Mouse (Mus musculus): ENCODE measurements around the gene Trip10. TPM values are rescaled to one million over a fixed set of nuclear protein-coding genes. Genes with fewer than 3 reads are reported as not detected.

Gene Trip10
- polyA plus RNA-seq, 1 experiment from 2014 or later = 47.8 TPM

GRCm38 (mm10) chr17:57247393-57248200 lies 1.7 kb upstream of the Trip10 start:
- peak overlapping the region; percentile 95 for H3K27ac ChIP-seq (ENCODE audit: low read length)
- peaks cover 10% of the 10 kb centered on the region for H3K36me3 ChIP-seq (ENCODE audit: control insufficient read depth, insufficient read depth)
- no peaks in the 10 kb centered on the region for H3K27me3 ChIP-seq (ENCODE audit: control insufficient read depth, insufficient read depth, low read length)
- peak overlapping the region; percentile 82 for H3K4me2 ChIP-seq (ENCODE audit: low read depth, low read length)
- WGBS = under 1% methylated on average over 46 of the region's 46 CpGs
- peak overlapping the region; percentile 87 for H3K9ac ChIP-seq (ENCODE audit: low read length)
- peaks cover 20% of the 10 kb centered on the region for H3K4me1 ChIP-seq (ENCODE audit: control insufficient read depth, insufficient read depth, low read length)
- peak; percentile 88 for ATAC-seq (replicated peaks; ENCODE audit: extremely low read depth, insufficient read depth, low FRiP score)
- peak overlapping the region; percentile 86 for H3K4me3 ChIP-seq (ENCODE audit: low read length)
- H3K9me3 ChIP-seq (replicated peaks; ENCODE audit: control insufficient read depth, low read length) = no peaks in the 10 kb centered on the region

GRCm38 (mm10) chr17:57248201-57248699 lies 1.0 kb upstream of the Trip10 start, which contains the start of gene Gpr108:
Gpr108 (minus strand) TSS chr17:57248446.
- peak; percentile 55 for ATAC-seq (replicated peaks; ENCODE audit: extremely low read depth, insufficient read depth, low FRiP score)
- WGBS = under 1% methylated on average over 12 of the region's 12 CpGs
- peak within 1 kb of the TSS; percentile 82 for H3K4me2 ChIP-seq (ENCODE audit: low read depth, low read length)
- H3K4me1 ChIP-seq (ENCODE audit: control insufficient read depth, insufficient read depth, low read length) = peaks cover 20% of the 10 kb centered on the region
- no peaks in the 10 kb centered on the region for H3K9me3 ChIP-seq (replicated peaks; ENCODE audit: control insufficient read depth, low read length)
- peak within 1 kb of the TSS; percentile 87 for H3K9ac ChIP-seq (ENCODE audit: low read length)
- peaks cover 6% of the 10 kb centered on the region; the same call in 1 of the 2 replicates for H3K36me3 ChIP-seq (ENCODE audit: control insufficient read depth, insufficient read depth)
- H3K27ac ChIP-seq (ENCODE audit: low read length) = peak within 1 kb of the TSS; percentile 95
- H3K27me3 ChIP-seq (ENCODE audit: control insufficient read depth, insufficient read depth, low read length) = no peaks in the 10 kb centered on the region
- peak within 1 kb of the TSS; percentile 86 for H3K4me3 ChIP-seq (ENCODE audit: low read length)

GRCm38 (mm10) chr17:57248771-57249170 lies 484 bp upstream of the Trip10 start:
- peak overlapping the region; percentile 82 for H3K4me3 ChIP-seq (ENCODE audit: low read length)
- H3K27me3 ChIP-seq (ENCODE audit: control insufficient read depth, insufficient read depth, low read length) = no peaks in the 10 kb centered on the region
- peak overlapping the region; percentile 71 for H3K4me2 ChIP-seq (ENCODE audit: low read depth, low read length)
- H3K27ac ChIP-seq (ENCODE audit: low read length) = peak overlapping the region; percentile 95
- H3K9ac ChIP-seq (ENCODE audit: low read length) = peak overlapping the region; percentile 78
- ATAC-seq (replicated peaks; ENCODE audit: extremely low read depth, insufficient read depth, low FRiP score) = no peak
- peaks cover 5% of the 10 kb centered on the region; the same call in 1 of the 2 replicates for H3K36me3 ChIP-seq (ENCODE audit: control insufficient read depth, insufficient read depth)
- no peaks in the 10 kb centered on the region for H3K9me3 ChIP-seq (replicated peaks; ENCODE audit: control insufficient read depth, low read length)
- H3K4me1 ChIP-seq (ENCODE audit: control insufficient read depth, insufficient read depth, low read length) = peaks cover 20% of the 10 kb centered on the region
- 8% methylated on average over 13 of the region's 13 CpGs for WGBS

GRCm38 (mm10) chr17:57250461-57251160 lies 1.4 kb downstream of the Trip10 start:
- Histone ChIP-seq H3K4me2 (ENCODE audit: low read depth, low read length) (peak overlapping the region; percentile 71), H3K27ac (ENCODE audit: low read length) (peak overlapping the region; percentile 17), H3K9ac (ENCODE audit: low read length) (peak overlapping the region; percentile 88), H3K36me3 (ENCODE audit: control insufficient read depth, insufficient read depth) (peaks cover 16% of the 10 kb centered on the region), H3K9me3 (replicated peaks; ENCODE audit: control insufficient read depth, low read length) (no peaks in the 10 kb centered on the region), H3K4me1 (ENCODE audit: control insufficient read depth, insufficient read depth, low read length) (peaks cover 20% of the 10 kb centered on the region), H3K4me3 (ENCODE audit: low read length) (peak overlapping the region; percentile 82), H3K27me3 (ENCODE audit: control insufficient read depth, insufficient read depth, low read length) (no peaks in the 10 kb centered on the region)
- WGBS = 4% methylated on average over 33 of the region's 33 CpGs
- no peak for ATAC-seq (replicated peaks; ENCODE audit: extremely low read depth, insufficient read depth, low FRiP score)

GRCm38 (mm10) chr17:57251431-57251830 lies 2.2 kb downstream of the Trip10 start:
- no peak overlapping the region for H3K4me2 ChIP-seq (ENCODE audit: low read depth, low read length)
- 87% methylated on average over 3 of the region's 3 CpGs for WGBS
- no peaks in the 10 kb centered on the region for H3K27me3 ChIP-seq (ENCODE audit: control insufficient read depth, insufficient read depth, low read length)
- peaks cover 16% of the 10 kb centered on the region for H3K36me3 ChIP-seq (ENCODE audit: control insufficient read depth, insufficient read depth)
- ATAC-seq (replicated peaks; ENCODE audit: extremely low read depth, insufficient read depth, low FRiP score) = no peak
- no peak overlapping the region for H3K27ac ChIP-seq (ENCODE audit: low read length)
- H3K4me3 ChIP-seq (ENCODE audit: low read length) = no peak overlapping the region
- no peaks in the 10 kb centered on the region for H3K9me3 ChIP-seq (replicated peaks; ENCODE audit: control insufficient read depth, low read length)
- H3K4me1 ChIP-seq (ENCODE audit: control insufficient read depth, insufficient read depth, low read length) = peaks cover 15% of the 10 kb centered on the region
- no peak overlapping the region for H3K9ac ChIP-seq (ENCODE audit: low read length)

GRCm38 (mm10) chr17:57253306-57253705 lies 4.1 kb downstream of the Trip10 start:
- H3K9me3 ChIP-seq (replicated peaks; ENCODE audit: control insufficient read depth, low read length) = no peaks in the 10 kb centered on the region
- no peak for ATAC-seq (replicated peaks; ENCODE audit: extremely low read depth, insufficient read depth, low FRiP score)
- peaks cover 28% of the 10 kb centered on the region for H3K36me3 ChIP-seq (ENCODE audit: control insufficient read depth, insufficient read depth)
- no peak overlapping the region for H3K27ac ChIP-seq (ENCODE audit: low read length)
- WGBS = 64% methylated on average over 6 of the region's 6 CpGs
- no peaks in the 10 kb centered on the region for H3K27me3 ChIP-seq (ENCODE audit: control insufficient read depth, insufficient read depth, low read length)
- H3K4me1 ChIP-seq (ENCODE audit: control insufficient read depth, insufficient read depth, low read length) = peaks cover 10% of the 10 kb centered on the region
- H3K4me2 ChIP-seq (ENCODE audit: low read depth, low read length) = no peak overlapping the region
- H3K9ac ChIP-seq (ENCODE audit: low read length) = no peak overlapping the region
- H3K4me3 ChIP-seq (ENCODE audit: low read length) = no peak overlapping the region

- H3K9ac ChIP-seq (ENCODE audit: low read length) = no peak overlapping the region
- no peak overlapping the region for H3K4me3 ChIP-seq (ENCODE audit: low read length)
- H3K36me3 ChIP-seq (ENCODE audit: control insufficient read depth, insufficient read depth) = peaks cover 41% of the 10 kb centered on the region
- no peaks in the 10 kb centered on the region for H3K27me3 ChIP-seq (ENCODE audit: control insufficient read depth, insufficient read depth, low read length)
- no peak overlapping the region for H3K4me2 ChIP-seq (ENCODE audit: low read depth, low read length)
- H3K4me1 ChIP-seq (ENCODE audit: control insufficient read depth, insufficient read depth, low read length) = 0 out of 2 replicates have a peak, but pooled peaks cover 4% of the 10 kb centered on the region
- H3K27ac ChIP-seq (ENCODE audit: low read length) = no peak overlapping the region
- 81% methylated on average over 14 of the region's 14 CpGs for WGBS
- no peak for ATAC-seq (replicated peaks; ENCODE audit: extremely low read depth, insufficient read depth, low FRiP score)
- H3K9me3 ChIP-seq (replicated peaks; ENCODE audit: control insufficient read depth, low read length) = no peaks in the 10 kb centered on the region
Observed at GRCm38 (mm10) chr17:57255354-57255753, 6.1 kb downstream of the Trip10 start.

GRCm38 (mm10) chr17:57256921-57257485 lies 7.7 kb downstream of the Trip10 start:
- no peak for ATAC-seq (replicated peaks; ENCODE audit: extremely low read depth, insufficient read depth, low FRiP score)
- Histone ChIP-seq H3K9me3 (replicated peaks; ENCODE audit: control insufficient read depth, low read length) (no peaks in the 10 kb centered on the region), H3K4me2 (ENCODE audit: low read depth, low read length) (no peak overlapping the region), H3K4me3 (ENCODE audit: low read length) (no peak overlapping the region), H3K27ac (ENCODE audit: low read length) (no peak overlapping the region), H3K4me1 (ENCODE audit: control insufficient read depth, insufficient read depth, low read length) (no peaks in the 10 kb centered on the region), H3K9ac (ENCODE audit: low read length) (no peak overlapping the region), H3K27me3 (ENCODE audit: control insufficient read depth, insufficient read depth, low read length) (no peaks in the 10 kb centered on the region), H3K36me3 (ENCODE audit: control insufficient read depth, insufficient read depth) (peaks cover 50% of the 10 kb centered on the region)
- 95% methylated on average over 22 of the region's 22 CpGs for WGBS
